Mouse (Mus musculus): ENCODE data around the gene Tenm2.

DNA sequence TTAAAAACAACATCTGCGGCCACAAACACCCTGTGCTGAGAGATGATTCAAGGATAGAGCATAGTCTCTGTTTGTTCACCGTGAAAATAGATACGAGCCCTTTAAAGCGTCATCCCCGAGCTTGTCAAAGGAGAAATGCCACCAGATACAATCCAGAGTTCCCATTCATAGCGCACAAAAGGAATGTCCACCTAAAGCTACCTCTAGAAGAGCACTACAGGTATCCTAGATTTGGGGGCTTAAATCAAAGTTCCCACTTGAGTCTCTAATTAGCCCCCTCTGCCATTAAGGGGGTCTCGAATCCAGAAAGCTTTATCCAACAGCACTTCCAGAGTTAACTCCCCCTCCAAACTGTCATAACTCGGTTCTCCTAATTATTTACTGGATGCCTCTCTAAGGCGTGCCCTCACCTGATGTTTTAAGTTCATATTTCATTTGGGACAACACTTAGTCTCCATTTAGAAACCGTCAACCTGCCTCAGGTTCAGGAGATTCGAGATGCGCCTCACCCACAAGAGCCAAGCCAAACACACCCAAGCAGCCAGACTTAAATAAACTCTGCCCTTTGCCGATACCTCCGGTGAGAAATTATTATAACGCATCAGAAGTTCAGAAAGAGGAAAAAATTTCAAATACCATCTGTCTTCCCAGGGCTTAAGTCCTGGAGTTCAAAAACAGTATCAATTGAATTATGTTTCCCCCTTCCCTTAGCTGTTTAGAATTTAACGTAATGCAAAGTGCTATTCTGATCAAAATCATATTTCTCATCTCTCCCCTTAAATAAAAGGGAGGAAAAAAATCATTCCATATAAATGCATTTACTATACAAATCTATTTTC, 559.1 kb downstream of the Tenm2 start:
- TF ChIP-seq GATA1 (IDR thresholded peaks at IDR 0.05; ENCODE audit: borderline replicate concordance, low read length) (no peak), FLI1 (IDR thresholded peaks at IDR 0.05; ENCODE audit: low read length) (no peak)
